ENCODE assay signal across 9 mouse cellular contexts in the genomic region with DNA sequence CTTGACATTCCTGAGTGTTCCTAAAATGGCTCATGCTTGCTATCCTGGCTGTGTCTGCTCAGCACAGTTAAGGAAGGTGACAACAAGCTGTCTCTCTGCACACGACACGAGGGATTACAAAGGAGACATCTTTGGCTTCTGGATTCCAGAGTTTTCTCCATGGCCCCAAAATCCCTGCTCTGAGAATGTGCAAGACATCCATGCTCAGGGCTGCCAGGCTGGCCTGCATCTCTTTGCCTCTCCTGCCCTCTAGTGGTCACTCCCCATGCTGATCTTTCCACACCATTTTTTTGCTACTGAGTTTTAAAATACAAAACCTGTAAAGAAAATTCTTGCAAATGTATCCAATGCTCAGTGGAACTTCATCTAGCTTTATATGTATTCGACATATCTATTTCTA. TPM values are rescaled to one million over a fixed set of nuclear protein-coding genes. Genes with fewer than 3 reads are reported as not detected.
DNase-seq lines count a peak whose midpoint lies in the region; ATAC-seq lines count a peak whose summit lies in the region.
"Had no signal": no experiment of that assay in that cellular context is flagged by ENCODE, and none has a peak within 500 bp of the region (broad histone marks: within the 10 kb centered on the region; RNA-seq: fewer than 3 reads in every experiment).

No protein-coding gene starts in this region.

- WGBS in kidney, embryonic 16.5 days, result 5% methylated on average over 3 of the region's 3 CpGs
- 4% methylated on average over 3 of the region's 3 CpGs for WGBS in liver, embryonic 11.5 days
- 4% methylated on average over 3 of the region's 3 CpGs for WGBS in neural tube, embryonic 14.5 days

- H3K9ac ChIP-seq in kidney, embryonic 16.5 days (replicated peaks; ENCODE audit: low read length), result no peak overlapping the region
- no peak overlapping the region for H3K9ac ChIP-seq in liver, embryonic 11.5 days (ENCODE audit: low read depth, low read length)
- no peak overlapping the region for H3K9ac ChIP-seq in neural tube, embryonic 14.5 days (replicated peaks; ENCODE audit: low read depth, low read length)
- H3K9ac ChIP-seq: embryonic facial prominence, embryonic 12.5 days had no signal

- peak; percentile 24 for DNase-seq in 3134 (ENCODE audit: extremely low read depth, insufficient read length, low spot score)
- DNase-seq in ZHBTc4 (ENCODE audit: low read depth, low spot score), result peak; percentile 78
- DNase-seq in gastrocnemius, postnatal 25 days, result peak; percentile 50
- peak; percentile 49 for DNase-seq in liver, embryonic 11.5 days (ENCODE audit: low spot score)
- DNase-seq in testis, postnatal 14 days (ENCODE audit: low spot score), result peak; percentile 24

- H3K27me3 ChIP-seq in kidney, embryonic 16.5 days (ENCODE audit: insufficient read depth, low read length), result no peaks in the 10 kb centered on the region
- no peaks in the 10 kb centered on the region for H3K27me3 ChIP-seq in liver, embryonic 11.5 days (replicated peaks; ENCODE audit: control insufficient read depth, insufficient read depth, low read length)
- H3K27me3 ChIP-seq in neural tube, embryonic 14.5 days (ENCODE audit: control insufficient read depth, insufficient read depth, low read length), result no peaks in the 10 kb centered on the region
- H3K27me3 ChIP-seq: embryonic facial prominence, embryonic 12.5 days had no signal

- no peaks in the 10 kb centered on the region for H3K36me3 ChIP-seq in kidney, embryonic 16.5 days (ENCODE audit: insufficient read depth, low read length)
- no peaks in the 10 kb centered on the region for H3K36me3 ChIP-seq in liver, embryonic 11.5 days (ENCODE audit: control insufficient read depth, insufficient read depth, low read length)
- H3K36me3 ChIP-seq in neural tube, embryonic 14.5 days (ENCODE audit: control insufficient read depth, insufficient read depth, low read length), result no peaks in the 10 kb centered on the region
- H3K36me3 ChIP-seq: embryonic facial prominence, embryonic 12.5 days had no signal

- H3K4me3 ChIP-seq in kidney, embryonic 16.5 days (ENCODE audit: low read length), result no peak overlapping the region
- no peak overlapping the region for H3K4me3 ChIP-seq in liver, embryonic 11.5 days (ENCODE audit: low read depth, low read length)
- H3K4me3 ChIP-seq in neural tube, embryonic 14.5 days (ENCODE audit: low read depth, low read length), result no peak overlapping the region
- H3K4me3 ChIP-seq: embryonic facial prominence, embryonic 12.5 days had no signal

- H3K27ac ChIP-seq in kidney, embryonic 16.5 days (ENCODE audit: low read length), result no peak overlapping the region
- no peak overlapping the region for H3K27ac ChIP-seq in liver, embryonic 11.5 days (ENCODE audit: low read depth, low read length)
- H3K27ac ChIP-seq in neural tube, embryonic 14.5 days (ENCODE audit: low read depth, low read length), result no peak overlapping the region
- H3K27ac ChIP-seq: embryonic facial prominence, embryonic 12.5 days had no signal

- no peaks in the 10 kb centered on the region for H3K9me3 ChIP-seq in kidney, embryonic 16.5 days (ENCODE audit: low read length)
- H3K9me3 ChIP-seq in liver, embryonic 11.5 days (ENCODE audit: control insufficient read depth, low read length), result no peaks in the 10 kb centered on the region
- H3K9me3 ChIP-seq in neural tube, embryonic 14.5 days (ENCODE audit: control insufficient read depth, low read length), result no peaks in the 10 kb centered on the region
- H3K9me3 ChIP-seq: embryonic facial prominence, embryonic 12.5 days had no signal

- no peak overlapping the region for H3K4me2 ChIP-seq in kidney, embryonic 16.5 days (replicated peaks; ENCODE audit: low read depth, low read length)
- no peak overlapping the region for H3K4me2 ChIP-seq in liver, embryonic 11.5 days
- no peak overlapping the region for H3K4me2 ChIP-seq in neural tube, embryonic 14.5 days (ENCODE audit: low read depth, low read length)
- H3K4me2 ChIP-seq: embryonic facial prominence, embryonic 12.5 days had no signal

- peak; percentile 65 for ATAC-seq in common myeloid progenitor, adult 5-6 weeks (replicated peaks; ENCODE audit: low read depth, poor library complexity, severe bottlenecking)
- peak; percentile 33; the same call in 1 of the 2 replicates for ATAC-seq in kidney, embryonic 16.5 days (ENCODE audit: low FRiP score, low TSS enrichment)
- ATAC-seq in liver, embryonic 11.5 days (replicated peaks; ENCODE audit: low FRiP score), result no peak
- peak; percentile 44; the same call in 1 of the 2 replicates for ATAC-seq in neural tube, embryonic 14.5 days (ENCODE audit: low read depth)

- H3K4me1 ChIP-seq in kidney, embryonic 16.5 days (ENCODE audit: insufficient read depth, low read length), result peaks cover 15% of the 10 kb centered on the region
- H3K4me1 ChIP-seq in liver, embryonic 11.5 days (replicated peaks; ENCODE audit: control insufficient read depth, insufficient read depth, low read length), result no peaks in the 10 kb centered on the region
- H3K4me1 ChIP-seq in neural tube, embryonic 14.5 days (ENCODE audit: control insufficient read depth, insufficient read depth, low read length), result 0 out of 2 replicates have a peak, but pooled peaks cover 3% of the 10 kb centered on the region

RNA-seq across cellular contexts. Expression of a gene that starts 23.5 kb away (rescaled TPM):
- not detected in 2 replicates for total RNA-seq in common myeloid progenitor, adult 5-6 weeks (2017)
- total RNA-seq in gastrocnemius, postnatal 25 days (2021), result not detected
- polyA plus RNA-seq in kidney, embryonic 16.5 days (2015; fragmentation: Nextera tagmentation; extraction: Ambion mirVana), result not detected in 2 replicates
- not detected in 2 replicates for polyA plus RNA-seq in liver, embryonic 11.5 days (2014; fragmentation: Nextera tagmentation; extraction: Ambion mirVana)
- polyA plus RNA-seq in neural tube, embryonic 14.5 days (2014; fragmentation: Nextera tagmentation; extraction: Ambion mirVana), result 2.2 and 3.3 TPM in 2 replicates
- polyA plus RNA-seq: embryonic facial prominence, embryonic 12.5 days had no signal

RNA-seq across cellular contexts. Expression of a gene that starts 34.4 kb away (rescaled TPM):
- 57.2 and 83.1 TPM in 2 replicates for total RNA-seq in common myeloid progenitor, adult 5-6 weeks (2017)
- 10 to 100 TPM; 38.8 to 72.8 TPM for total RNA-seq in gastrocnemius, postnatal 25 days (2021)
- polyA plus RNA-seq in kidney, embryonic 16.5 days (2015; fragmentation: Nextera tagmentation; extraction: Ambion mirVana), result 88.1 and 97.1 TPM in 2 replicates
- polyA plus RNA-seq in liver, embryonic 11.5 days (2014; fragmentation: Nextera tagmentation; extraction: Ambion mirVana), result 22.0 and 25.3 TPM in 2 replicates
- polyA plus RNA-seq in neural tube, embryonic 14.5 days (2014; fragmentation: Nextera tagmentation; extraction: Ambion mirVana), result 97.4 and 112 TPM in 2 replicates

Comparison
In these comparisons a context has a peak if more than half of its experiments do, and no peak if none do; other contexts are left out.
1. DNase-seq: peak in every context shown above with its lines; median percentile 78 in ZHBTc4; 50 in gastrocnemius, postnatal 25 days; 49 in liver, embryonic 11.5 days; 24 in 3134; 24 in testis, postnatal 14 days.